Mouse (Mus musculus) CH12F3 (cell line): ENCODE data around the gene Itga4.

Experiments used
- in situ Hi-C: fragments of 300-500 bp; cut with MboI; formaldehyde crosslinking; loops from 2 replicates; pipeline ENCODE4 v1.14.3; 2020; ENCODE audit warnings: low sequenced_read_pairs

The Itga4 gene

GRCm38 (mm10) chr2:79265665-79266064, 10.4 kb downstream of the Itga4 start:
- in situ Hi-C loops: no loop called here

GRCm38 (mm10) chr2:79266480-79266879, 11.3 kb downstream of the Itga4 start:
- in situ Hi-C loops: no loop called here

GRCm38 (mm10) chr2:79267181-79267580, 12.0 kb downstream of the Itga4 start:
- in situ Hi-C loops: no loop called here

- in situ Hi-C loops: no loop called here
Observed at GRCm38 (mm10) chr2:79268863-79269262, 13.6 kb downstream of the Itga4 start.

- in situ Hi-C loops: no loop called here
Observed at GRCm38 (mm10) chr2:79270034-79270535, 14.9 kb downstream of the Itga4 start.

- in situ Hi-C loops: no loop called here
Observed at GRCm38 (mm10) chr2:79271838-79272237, 16.6 kb downstream of the Itga4 start.

GRCm38 (mm10) chr2:79278581-79278980, 23.4 kb downstream of the Itga4 start:
- in situ Hi-C loops: no loop called here

- in situ Hi-C loops: no loop called here
Observed at GRCm38 (mm10) chr2:79284206-79284605, 29.0 kb downstream of the Itga4 start.

- in situ Hi-C loops: no loop called here
Observed at GRCm38 (mm10) chr2:79290149-79290548, 34.9 kb downstream of the Itga4 start.

GRCm38 (mm10) chr2:79291922-79292321, 36.7 kb downstream of the Itga4 start:
- in situ Hi-C loops: no loop called here

- in situ Hi-C loops: no loop called here
Observed at GRCm38 (mm10) chr2:79292431-79292830, 37.2 kb downstream of the Itga4 start.

- in situ Hi-C loops: no loop called here
Observed at GRCm38 (mm10) chr2:79302398-79302797, 47.2 kb downstream of the Itga4 start.

- in situ Hi-C loops: no loop called here
Observed at GRCm38 (mm10) chr2:79307549-79307948, 52.3 kb downstream of the Itga4 start.

- in situ Hi-C loops: no loop called here
Observed at GRCm38 (mm10) chr2:79309454-79310118, 54.4 kb downstream of the Itga4 start.

- in situ Hi-C loops: no loop called here
Observed at GRCm38 (mm10) chr2:79312499-79312898, 57.3 kb downstream of the Itga4 start.

- in situ Hi-C loops: no loop called here
Observed at GRCm38 (mm10) chr2:79315108-79315507, 59.9 kb downstream of the Itga4 start.

- in situ Hi-C loops: no loop called here
Observed at GRCm38 (mm10) chr2:79316182-79316880, 61.1 kb downstream of the Itga4 start.

GRCm38 (mm10) chr2:79328079-79328478, 72.9 kb downstream of the Itga4 start:
- in situ Hi-C loops: no loop called here

GRCm38 (mm10) chr2:79334661-79335060, 79.4 kb downstream of the Itga4 start:
- in situ Hi-C loops: no loop called here

GRCm38 (mm10) chr2:79336141-79336540, 80.9 kb downstream of the Itga4 start:
- in situ Hi-C loops: no loop called here

- in situ Hi-C loops: no loop called here
Observed at GRCm38 (mm10) chr2:79339003-79339402, 83.8 kb downstream of the Itga4 start.

- in situ Hi-C loops: no loop called here
Observed at GRCm38 (mm10) chr2:79343115-79343514, 87.9 kb downstream of the Itga4 start.
